Mouse (Mus musculus): ENCODE data around the gene Tubgcp2. TPM values are rescaled to one million over a fixed set of nuclear protein-coding genes. Genes with fewer than 3 reads are reported as not detected.

The Tubgcp2 gene
- 28.2 and 53.1 TPM in 2 replicates for total RNA-seq (2014; rRNA removed; ENCODE audit: low replicate concordance)
- polyA plus RNA-seq (2015; fragmentation: Nextera tagmentation; extraction: Ambion mirVana): 21.8 and 24.5 TPM in 2 replicates

- ATAC-seq (ENCODE audit: insufficient read depth, low read depth) (peak; percentile 98), DNase-seq (ENCODE audit: low spot score) (peak; percentile 95)
- peaks cover 42% of the 10 kb centered on the region for H3K36me3 ChIP-seq (replicated peaks; ENCODE audit: control insufficient read depth, insufficient read depth, low read length)
- no peaks in the 10 kb centered on the region for H3K9me3 ChIP-seq (replicated peaks; ENCODE audit: control insufficient read depth, low read length)
- TF ChIP-seq EP300 (IDR thresholded peaks at IDR 0.05; ENCODE audit: low read depth) (no peak), CTCF (IDR thresholded peaks at IDR 0.05; ENCODE audit: low read depth) (no peak)
- H3K27me3 ChIP-seq (ENCODE audit: control insufficient read depth, insufficient read depth, low read length): no peaks in the 10 kb centered on the region
- H3K4me2 ChIP-seq (ENCODE audit: low read depth, low read length): peak within 1 kb of the TSS; percentile 91
- H3K27ac ChIP-seq (ENCODE audit: low read depth): peak within 1 kb of the TSS; percentile 87
- peak within 1 kb of the TSS; percentile 84 for H3K9ac ChIP-seq (replicated peaks; ENCODE audit: low read depth, low read length)
- H3K4me3 ChIP-seq (ENCODE audit: low read depth, low read length): peak within 1 kb of the TSS; percentile 87
- 2% methylated on average over 68 of the region's 69 CpGs for WGBS
- H3K4me1 ChIP-seq (ENCODE audit: control insufficient read depth, insufficient read depth): peaks cover 11% of the 10 kb centered on the region; the same call in 1 of the 2 replicates
Observed at GRCm38 (mm10) chr7:140036281-140037170, at the start of gene Tubgcp2, which contains the start of gene Zfp511. Gene Tubgcp2, minus strand, starts transcription at chr7:140036669. Gene Zfp511, plus strand, starts transcription at chr7:140036391.

- 10% methylated on average over 18 of the region's 18 CpGs for WGBS
- TF ChIP-seq CTCF (IDR thresholded peaks at IDR 0.05; ENCODE audit: low read depth) (peak; percentile 21), EP300 (IDR thresholded peaks at IDR 0.05; ENCODE audit: low read depth) (no peak)
- Histone ChIP-seq H3K27ac (ENCODE audit: low read depth) (no peak within 1 kb of the TSS), H3K36me3 (replicated peaks; ENCODE audit: control insufficient read depth, insufficient read depth, low read length) (no peaks in the 10 kb centered on the region), H3K4me1 (ENCODE audit: control insufficient read depth, insufficient read depth) (no peaks in the 10 kb centered on the region), H3K4me2 (ENCODE audit: low read depth, low read length) (no peak within 1 kb of the TSS), H3K4me3 (ENCODE audit: low read depth, low read length) (no peak within 1 kb of the TSS), H3K9ac (replicated peaks; ENCODE audit: low read depth, low read length) (no peak within 1 kb of the TSS), H3K27me3 (ENCODE audit: control insufficient read depth, insufficient read depth, low read length) (peaks cover 45% of the 10 kb centered on the region), H3K9me3 (replicated peaks; ENCODE audit: control insufficient read depth, low read length) (no peaks in the 10 kb centered on the region)
- DNase-seq (ENCODE audit: low spot score) (no peak), ATAC-seq (ENCODE audit: insufficient read depth, low read depth) (no peak)
Observed at GRCm38 (mm10) chr7:140082242-140082678, 45.8 kb upstream of the Tubgcp2 start, which contains the start of gene Caly. Gene Caly, minus strand, starts transcription at chr7:140082548.

- Histone ChIP-seq H3K4me1 (ENCODE audit: control insufficient read depth, insufficient read depth) (no peaks in the 10 kb centered on the region), H3K4me3 (ENCODE audit: low read depth, low read length) (no peak overlapping the region), H3K36me3 (replicated peaks; ENCODE audit: control insufficient read depth, insufficient read depth, low read length) (no peaks in the 10 kb centered on the region), H3K9ac (replicated peaks; ENCODE audit: low read depth, low read length) (no peak overlapping the region), H3K9me3 (replicated peaks; ENCODE audit: control insufficient read depth, low read length) (no peaks in the 10 kb centered on the region), H3K4me2 (ENCODE audit: low read depth, low read length) (no peak overlapping the region), H3K27ac (ENCODE audit: low read depth) (no peak overlapping the region), H3K27me3 (ENCODE audit: control insufficient read depth, insufficient read depth, low read length) (peaks cover 45% of the 10 kb centered on the region)
- 20% methylated on average over 20 of the region's 20 CpGs for WGBS
- no peak for ATAC-seq (ENCODE audit: insufficient read depth, low read depth)
- DNase-seq (ENCODE audit: low spot score): no peak
- TF ChIP-seq EP300 (IDR thresholded peaks at IDR 0.05; ENCODE audit: low read depth) (no peak), CTCF (IDR thresholded peaks at IDR 0.05; ENCODE audit: low read depth) (no peak)
Observed at GRCm38 (mm10) chr7:140081408-140082241, 45.2 kb upstream of the Tubgcp2 start.

GRCm38 (mm10) chr7:140080503-140081156, 44.2 kb upstream of the Tubgcp2 start:
- Histone ChIP-seq H3K4me2 (ENCODE audit: low read depth, low read length) (peak overlapping the region; percentile 4; the same call in 1 of the 2 replicates), H3K4me1 (ENCODE audit: control insufficient read depth, insufficient read depth) (no peaks in the 10 kb centered on the region), H3K9me3 (replicated peaks; ENCODE audit: control insufficient read depth, low read length) (no peaks in the 10 kb centered on the region), H3K4me3 (ENCODE audit: low read depth, low read length) (0 out of 2 replicates have a peak overlapping the region, but pooled peaks have one; percentile 6), H3K36me3 (replicated peaks; ENCODE audit: control insufficient read depth, insufficient read depth, low read length) (no peaks in the 10 kb centered on the region), H3K27ac (ENCODE audit: low read depth) (no peak overlapping the region), H3K27me3 (ENCODE audit: control insufficient read depth, insufficient read depth, low read length) (peaks cover 45% of the 10 kb centered on the region), H3K9ac (replicated peaks; ENCODE audit: low read depth, low read length) (no peak overlapping the region)
- WGBS: 5% methylated on average over 24 of the region's 24 CpGs
- peak; percentile 27; the same call in 1 of the 2 replicates for ATAC-seq (ENCODE audit: insufficient read depth, low read depth)
- DNase-seq (ENCODE audit: low spot score): peak; percentile 28
- TF ChIP-seq CTCF (IDR thresholded peaks at IDR 0.05; ENCODE audit: low read depth) (no peak), EP300 (IDR thresholded peaks at IDR 0.05; ENCODE audit: low read depth) (no peak)

GRCm38 (mm10) chr7:140078711-140079110, 42.2 kb upstream of the Tubgcp2 start:
- no peaks in the 10 kb centered on the region for H3K4me1 ChIP-seq (ENCODE audit: control insufficient read depth, insufficient read depth)
- H3K9me3 ChIP-seq (replicated peaks; ENCODE audit: control insufficient read depth, low read length): no peaks in the 10 kb centered on the region
- H3K36me3 ChIP-seq (replicated peaks; ENCODE audit: control insufficient read depth, insufficient read depth, low read length): no peaks in the 10 kb centered on the region
- H3K27ac ChIP-seq (ENCODE audit: low read depth): no peak overlapping the region
- H3K9ac ChIP-seq (replicated peaks; ENCODE audit: low read depth, low read length): no peak overlapping the region
- peaks cover 45% of the 10 kb centered on the region for H3K27me3 ChIP-seq (ENCODE audit: control insufficient read depth, insufficient read depth, low read length)
- no peak overlapping the region for H3K4me2 ChIP-seq (ENCODE audit: low read depth, low read length)
- WGBS: 6% methylated on average over 5 of the region's 5 CpGs
- H3K4me3 ChIP-seq (ENCODE audit: low read depth, low read length): no peak overlapping the region
- DNase-seq (ENCODE audit: low spot score): peak; percentile 32
- TF ChIP-seq EP300 (IDR thresholded peaks at IDR 0.05; ENCODE audit: low read depth) (no peak), CTCF (IDR thresholded peaks at IDR 0.05; ENCODE audit: low read depth) (peak; percentile 84)
- ATAC-seq (ENCODE audit: insufficient read depth, low read depth): no peak

Measured in heart, postnatal 0 days (tissue).